Mouse (Mus musculus): Measurements from ENCODE around the gene Defa23. TPM values are rescaled to one million over a fixed set of nuclear protein-coding genes. Genes with fewer than 3 reads are reported as not detected.
"Not testable (repeated sequence)": the region's sequence is repeated elsewhere in the genome, so short reads cannot be mapped to it uniquely, and the experiment has no call there.

Gene Defa23
- polyA plus RNA-seq (2016; fragmentation: Nextera tagmentation; extraction: Ambion mirVana): not detected in 2 replicates

DNA sequence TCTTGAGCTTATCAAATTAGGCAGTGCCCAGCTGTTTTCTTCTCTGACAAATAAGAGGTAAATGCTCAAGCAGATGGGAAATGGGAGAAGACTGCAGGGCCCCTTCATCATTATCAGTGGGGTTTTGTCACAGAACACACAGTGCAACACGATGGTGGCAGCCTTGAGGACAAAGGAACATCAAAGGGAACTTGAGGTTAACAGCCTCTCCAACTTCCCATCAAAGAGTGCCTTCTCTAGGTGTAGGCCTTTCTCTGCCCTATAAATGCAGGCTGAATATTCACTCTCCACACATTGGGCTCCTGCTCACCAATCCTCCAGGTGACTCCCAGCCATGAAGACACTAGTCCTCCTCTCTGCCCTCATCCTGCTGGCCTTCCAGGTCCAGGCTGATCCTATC, at the start of gene Defa23:
TSS of gene Defa23 (plus strand) at position 301 of the 400 bp plus-strand sequence.
- not testable (repeated sequence) for H3K9me3 ChIP-seq (replicated peaks); DNase-seq (ENCODE audit: low spot score); H3K36me3 ChIP-seq; H3K27me3 ChIP-seq (ENCODE audit: low read depth, poor library complexity, severe bottlenecking); H3K27ac ChIP-seq (replicated peaks); H3K4me3 ChIP-seq; H3K4me1 ChIP-seq
- no CpG with 5 or more reads among the region's 1 CpGs for WGBS

DNA sequence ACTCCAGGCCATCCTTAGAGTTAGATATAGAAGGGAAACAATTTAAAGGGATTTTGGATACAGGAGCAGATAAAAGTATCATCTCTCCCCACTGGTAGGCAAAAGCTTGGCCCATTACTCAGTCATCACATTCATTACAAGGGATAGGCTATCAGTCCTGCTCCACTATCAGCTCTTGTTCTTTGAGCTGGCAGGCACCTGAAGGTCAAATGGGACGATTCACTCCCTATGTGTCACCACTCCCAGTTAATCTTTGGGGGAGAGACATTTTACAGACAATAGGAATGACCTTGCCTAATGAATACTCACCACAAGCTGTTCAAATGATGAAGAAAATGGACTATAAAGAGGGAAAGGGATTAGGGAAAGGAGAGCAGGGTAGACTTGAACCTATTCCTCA, 48.0 kb upstream of the Defa23 start:
- Histone ChIP-seq H3K27me3 (ENCODE audit: low read depth, poor library complexity, severe bottlenecking) (no peaks in the 10 kb centered on the region), H3K27ac (replicated peaks) (no peak overlapping the region), H3K4me3 (no peak overlapping the region), H3K36me3 (no peaks in the 10 kb centered on the region), H3K9me3 (replicated peaks) (peaks cover 24% of the 10 kb centered on the region), H3K4me1 (no peaks in the 10 kb centered on the region)
- 33% methylated on average over 1 of the region's 1 CpGs for WGBS
- DNase-seq (ENCODE audit: low spot score): no peak

- not testable (repeated sequence) for H3K4me3 ChIP-seq; H3K36me3 ChIP-seq; H3K27me3 ChIP-seq (ENCODE audit: low read depth, poor library complexity, severe bottlenecking); DNase-seq (ENCODE audit: low spot score); H3K27ac ChIP-seq (replicated peaks); H3K4me1 ChIP-seq
- 51% methylated on average over 6 of the region's 6 CpGs for WGBS
- peaks cover 32% of the 10 kb centered on the region for H3K9me3 ChIP-seq (replicated peaks)
Measured at GRCm38 (mm10) chr8:21008578-21008977, 46.3 kb upstream of the Defa23 start.

- not testable (repeated sequence) for DNase-seq (ENCODE audit: low spot score); H3K27me3 ChIP-seq (ENCODE audit: low read depth, poor library complexity, severe bottlenecking); H3K27ac ChIP-seq (replicated peaks); H3K4me3 ChIP-seq; H3K4me1 ChIP-seq; H3K36me3 ChIP-seq
- WGBS: 74% methylated on average over 1 of the region's 1 CpGs
- peaks cover 24% of the 10 kb centered on the region for H3K9me3 ChIP-seq (replicated peaks)
Measured at GRCm38 (mm10) chr8:21010548-21010947, 44.3 kb upstream of the Defa23 start.

DNA sequence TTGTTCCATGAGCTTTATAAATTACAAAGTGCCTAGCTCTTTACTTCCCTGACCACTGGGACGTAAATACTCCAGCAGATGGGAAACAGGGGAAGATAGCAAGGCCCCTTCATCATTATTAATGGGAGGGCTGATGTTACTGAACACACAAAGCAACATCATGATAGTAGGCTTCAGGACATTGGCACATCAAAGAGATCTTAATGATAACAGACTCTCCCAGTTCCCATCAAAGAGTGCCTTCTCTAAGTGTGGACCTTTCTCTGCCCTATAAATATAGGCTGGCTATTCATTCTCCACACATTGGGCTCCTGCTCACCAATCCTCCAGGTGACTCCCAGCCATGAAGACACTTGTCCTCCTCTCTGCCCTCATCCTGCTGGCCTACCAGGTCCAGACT, 29.6 kb upstream of the Defa23 start, which contains the start of gene Defa21:
TSS of gene Defa21 (plus strand) at position 301 of the 400 bp plus-strand sequence.
- not testable (repeated sequence) for H3K27ac ChIP-seq (replicated peaks); H3K36me3 ChIP-seq; H3K9me3 ChIP-seq (replicated peaks); H3K4me3 ChIP-seq; H3K27me3 ChIP-seq (ENCODE audit: low read depth, poor library complexity, severe bottlenecking); DNase-seq (ENCODE audit: low spot score); H3K4me1 ChIP-seq
- no CpG with 5 or more reads among the region's 1 CpGs for WGBS

DNA sequence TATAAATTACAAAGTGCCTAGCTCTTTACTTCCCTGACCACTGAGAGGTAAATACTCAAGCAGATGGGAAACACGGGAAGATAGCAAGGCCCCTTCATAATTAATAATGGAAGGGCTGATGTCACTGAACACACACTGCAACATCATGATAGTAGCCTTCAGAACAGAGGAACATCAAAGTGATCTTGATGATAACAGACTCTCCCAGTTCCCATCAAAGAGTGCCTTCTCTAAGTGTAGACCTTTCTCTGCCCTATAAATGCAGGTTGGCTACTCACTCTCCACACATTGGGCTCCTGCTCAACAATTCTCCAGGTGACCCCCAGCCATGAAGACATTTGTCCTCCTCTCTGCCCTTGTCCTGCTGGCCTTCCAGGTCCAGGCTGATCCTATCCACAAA, 9.9 kb downstream of the Defa23 start, which contains the start of gene Defa35:
TSS of gene Defa35 (plus strand) at position 301 of the 400 bp plus-strand sequence.
- not testable (repeated sequence) for H3K9me3 ChIP-seq (replicated peaks); DNase-seq (ENCODE audit: low spot score); H3K4me3 ChIP-seq; H3K27me3 ChIP-seq (ENCODE audit: low read depth, poor library complexity, severe bottlenecking); H3K27ac ChIP-seq (replicated peaks); H3K4me1 ChIP-seq; H3K36me3 ChIP-seq
- 92% methylated on average over 1 of the region's 1 CpGs for WGBS

DNA sequence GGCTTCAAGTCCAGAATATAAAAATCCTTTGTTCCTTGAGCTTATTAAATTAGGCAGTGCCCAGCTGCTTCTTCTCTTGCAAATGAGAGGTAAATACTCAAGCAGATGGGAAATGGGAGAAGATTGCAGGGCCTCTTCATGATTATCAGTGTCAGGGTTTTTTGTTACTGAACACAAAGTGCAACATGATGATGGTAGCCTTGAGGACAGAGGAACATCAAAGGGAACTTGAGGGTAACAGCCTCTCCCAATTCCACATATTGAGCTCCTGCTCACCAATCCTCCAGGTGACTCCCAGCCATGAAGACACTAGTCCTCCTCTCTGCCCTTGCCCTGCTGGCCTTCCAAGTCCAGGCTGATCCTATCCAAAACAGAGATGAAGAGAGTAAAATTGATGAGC, 29.3 kb downstream of the Defa23 start, which contains the start of gene Defa25:
TSS of gene Defa25 (plus strand) at position 301 of the 400 bp plus-strand sequence.
- not testable (repeated sequence) for H3K9me3 ChIP-seq (replicated peaks); H3K27me3 ChIP-seq (ENCODE audit: low read depth, poor library complexity, severe bottlenecking); H3K4me3 ChIP-seq; DNase-seq (ENCODE audit: low spot score); H3K36me3 ChIP-seq; H3K27ac ChIP-seq (replicated peaks); H3K4me1 ChIP-seq

DNA sequence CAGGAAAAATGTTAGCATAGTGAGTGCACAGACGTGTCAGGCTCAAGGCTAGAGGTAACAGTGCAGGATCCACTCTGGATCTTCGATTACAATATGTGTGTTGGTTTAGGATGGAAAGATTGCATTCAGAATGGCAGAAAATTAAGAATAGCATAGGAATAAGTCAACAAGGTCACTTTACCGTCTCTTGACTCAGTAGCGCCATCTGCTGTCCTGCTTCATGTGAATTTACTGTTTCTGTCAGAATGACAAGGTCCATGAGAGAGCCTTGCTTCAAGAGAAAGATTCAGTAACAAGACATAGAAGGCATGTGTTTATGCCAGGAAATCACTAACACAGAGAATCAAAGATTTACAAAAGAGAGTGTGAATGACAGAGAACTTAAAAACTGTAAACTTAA, 38.3 kb downstream of the Defa23 start:
- DNase-seq (ENCODE audit: low spot score): no peak
- H3K4me3 ChIP-seq: no peak overlapping the region
- WGBS: 45% methylated on average over 4 of the region's 4 CpGs
- H3K27ac ChIP-seq (replicated peaks): no peak overlapping the region
- H3K36me3 ChIP-seq: no peaks in the 10 kb centered on the region
- H3K27me3 ChIP-seq (ENCODE audit: low read depth, poor library complexity, severe bottlenecking): no peaks in the 10 kb centered on the region
- H3K4me1 ChIP-seq: no peaks in the 10 kb centered on the region
- H3K9me3 ChIP-seq (replicated peaks): peaks cover 26% of the 10 kb centered on the region

GRCm38 (mm10) chr8:21095950-21096349, 41.1 kb downstream of the Defa23 start, which contains the start of gene Gm14851:
Gm14851 (minus strand) TSS chr8:21096050.
- WGBS: 80% methylated on average over 1 of the region's 2 CpGs
- not testable (repeated sequence) for H3K4me3 ChIP-seq; DNase-seq (ENCODE audit: low spot score); H3K27ac ChIP-seq (replicated peaks); H3K36me3 ChIP-seq; H3K27me3 ChIP-seq (ENCODE audit: low read depth, poor library complexity, severe bottlenecking); H3K4me1 ChIP-seq
- H3K9me3 ChIP-seq (replicated peaks): peaks cover 26% of the 10 kb centered on the region

Other genes with a start within 250 kb of the Defa23 start
- not detected in 2 replicates for gene Defb33, start 162.4 kb upstream of the Defa23 start, polyA plus RNA-seq (2016; fragmentation: Nextera tagmentation; extraction: Ambion mirVana)
- not detected in 2 replicates for gene Gm15056, start 152.4 kb upstream of the Defa23 start, polyA plus RNA-seq (2016; fragmentation: Nextera tagmentation; extraction: Ambion mirVana)
- not detected in 2 replicates for gene Gm6040, start 133.0 kb upstream of the Defa23 start, polyA plus RNA-seq (2016; fragmentation: Nextera tagmentation; extraction: Ambion mirVana)
- gene AY761185, start 110.3 kb upstream of the Defa23 start, polyA plus RNA-seq (2016; fragmentation: Nextera tagmentation; extraction: Ambion mirVana): not detected in 2 replicates
- not detected in 2 replicates for gene Defa21, start 29.5 kb upstream of the Defa23 start, polyA plus RNA-seq (2016; fragmentation: Nextera tagmentation; extraction: Ambion mirVana)
- gene Defa35, start 10.0 kb downstream of the Defa23 start, polyA plus RNA-seq (2016; fragmentation: Nextera tagmentation; extraction: Ambion mirVana): not detected in 2 replicates
- not detected in 2 replicates for gene Defa25, start 29.4 kb downstream of the Defa23 start, polyA plus RNA-seq (2016; fragmentation: Nextera tagmentation; extraction: Ambion mirVana)
- gene Gm14851, start 41.0 kb downstream of the Defa23 start, polyA plus RNA-seq (2016; fragmentation: Nextera tagmentation; extraction: Ambion mirVana): not detected in 2 replicates
- not detected in 2 replicates for gene Defa30, start 79.6 kb downstream of the Defa23 start, polyA plus RNA-seq (2016; fragmentation: Nextera tagmentation; extraction: Ambion mirVana)
- gene Defa22, start 107.2 kb downstream of the Defa23 start, polyA plus RNA-seq (2016; fragmentation: Nextera tagmentation; extraction: Ambion mirVana): not detected in 2 replicates
- not detected in 2 replicates for gene Defa31, start 136.6 kb downstream of the Defa23 start, polyA plus RNA-seq (2016; fragmentation: Nextera tagmentation; extraction: Ambion mirVana)
- gene Gm15293, start 146.5 kb downstream of the Defa23 start, polyA plus RNA-seq (2016; fragmentation: Nextera tagmentation; extraction: Ambion mirVana): not detected in 2 replicates
- not detected in 2 replicates for gene Gm15292, start 194.7 kb downstream of the Defa23 start, polyA plus RNA-seq (2016; fragmentation: Nextera tagmentation; extraction: Ambion mirVana)

Measured in midbrain, embryonic 10.5 days (tissue).